Mouse (Mus musculus): ENCODE measurements around the gene Lbp. TPM values are rescaled to one million over a fixed set of nuclear protein-coding genes. Genes with fewer than 3 reads are reported as not detected.

The Lbp gene
- polyA plus RNA-seq, 1 experiment from 2014 or later = 6.3 TPM

GRCm38 (mm10) chr2:158275811-158276210, 30.5 kb upstream of the Lbp start:
- no peak overlapping the region for H3K27ac ChIP-seq (ENCODE audit: low read length)
- H3K9me3 ChIP-seq (replicated peaks; ENCODE audit: control insufficient read depth, low read length) = no peaks in the 10 kb centered on the region
- no peak overlapping the region for H3K4me3 ChIP-seq (replicated peaks; ENCODE audit: low read length)
- no peak overlapping the region for H3K4me2 ChIP-seq (ENCODE audit: low read depth, low read length)
- H3K27me3 ChIP-seq (ENCODE audit: control insufficient read depth, insufficient read depth, low read length) = no peaks in the 10 kb centered on the region
- 62% methylated on average over 4 of the region's 4 CpGs for WGBS
- peaks cover 3% of the 10 kb centered on the region; the same call in 1 of the 2 replicates for H3K4me1 ChIP-seq (ENCODE audit: control insufficient read depth, insufficient read depth, low read length)
- H3K36me3 ChIP-seq (ENCODE audit: control insufficient read depth, insufficient read depth, low read length) = no peaks in the 10 kb centered on the region
- no peak for ATAC-seq (ENCODE audit: insufficient read depth, low FRiP score)
- H3K9ac ChIP-seq (ENCODE audit: low read length) = no peak overlapping the region

DNA sequence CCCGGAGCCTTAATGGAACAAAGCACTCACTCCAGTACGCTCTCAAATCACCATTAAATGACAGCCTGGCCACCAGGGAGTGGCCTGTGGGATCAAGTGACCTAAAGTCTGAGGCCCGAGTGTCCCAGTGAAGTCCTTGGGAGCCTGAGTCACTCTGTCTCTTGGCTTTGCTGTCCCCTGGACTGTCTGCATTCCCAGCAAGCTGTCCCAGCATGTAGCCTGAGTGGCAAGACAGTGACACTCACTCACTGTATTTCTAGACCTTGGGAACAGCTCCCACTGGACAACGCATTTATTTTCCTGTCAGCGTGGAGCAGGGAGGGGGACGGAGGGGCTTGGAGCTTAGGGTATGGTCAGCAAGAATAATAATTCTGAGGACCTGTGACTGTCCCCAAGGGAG, 29.8 kb upstream of the Lbp start:
- Histone ChIP-seq H3K4me3 (replicated peaks; ENCODE audit: low read length) (no peak overlapping the region), H3K4me1 (ENCODE audit: control insufficient read depth, insufficient read depth, low read length) (peaks cover 3% of the 10 kb centered on the region; the same call in 1 of the 2 replicates), H3K4me2 (ENCODE audit: low read depth, low read length) (no peak overlapping the region), H3K36me3 (ENCODE audit: control insufficient read depth, insufficient read depth, low read length) (no peaks in the 10 kb centered on the region), H3K9ac (ENCODE audit: low read length) (no peak overlapping the region), H3K27ac (ENCODE audit: low read length) (no peak overlapping the region), H3K27me3 (ENCODE audit: control insufficient read depth, insufficient read depth, low read length) (no peaks in the 10 kb centered on the region), H3K9me3 (replicated peaks; ENCODE audit: control insufficient read depth, low read length) (no peaks in the 10 kb centered on the region)
- no peak for ATAC-seq (ENCODE audit: insufficient read depth, low FRiP score)
- 70% methylated on average over 6 of the region's 6 CpGs for WGBS

GRCm38 (mm10) chr2:158276878-158277277, 29.4 kb upstream of the Lbp start:
- no peaks in the 10 kb centered on the region for H3K27me3 ChIP-seq (ENCODE audit: control insufficient read depth, insufficient read depth, low read length)
- H3K36me3 ChIP-seq (ENCODE audit: control insufficient read depth, insufficient read depth, low read length) = no peaks in the 10 kb centered on the region
- ATAC-seq (ENCODE audit: insufficient read depth, low FRiP score) = no peak
- H3K4me1 ChIP-seq (ENCODE audit: control insufficient read depth, insufficient read depth, low read length) = peaks cover 3% of the 10 kb centered on the region; the same call in 1 of the 2 replicates
- WGBS = 72% methylated on average over 4 of the region's 4 CpGs
- no peak overlapping the region for H3K4me2 ChIP-seq (ENCODE audit: low read depth, low read length)
- no peak overlapping the region for H3K4me3 ChIP-seq (replicated peaks; ENCODE audit: low read length)
- no peaks in the 10 kb centered on the region for H3K9me3 ChIP-seq (replicated peaks; ENCODE audit: control insufficient read depth, low read length)
- no peak overlapping the region for H3K27ac ChIP-seq (ENCODE audit: low read length)
- H3K9ac ChIP-seq (ENCODE audit: low read length) = no peak overlapping the region

DNA sequence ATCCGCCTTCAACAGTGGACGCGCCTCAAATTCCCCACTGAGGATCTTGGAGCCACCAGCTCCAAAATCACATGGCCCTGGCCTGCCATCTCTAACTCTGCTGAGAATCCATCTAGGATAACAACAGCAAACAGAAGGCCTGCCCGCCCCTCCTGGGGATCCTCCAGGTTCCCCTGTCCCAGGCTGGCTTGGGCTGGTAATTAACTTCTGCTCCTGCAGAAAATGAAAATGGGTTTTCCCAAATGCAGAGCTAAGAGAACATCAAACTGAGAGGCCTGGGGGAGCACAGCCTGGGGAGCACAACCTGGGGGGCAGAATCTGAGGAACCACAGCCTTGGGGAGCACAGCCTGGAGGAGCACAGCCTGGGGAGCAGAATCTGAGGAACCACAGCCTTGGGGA, 26.6 kb upstream of the Lbp start:
- Histone ChIP-seq H3K27me3 (ENCODE audit: control insufficient read depth, insufficient read depth, low read length) (no peaks in the 10 kb centered on the region), H3K9me3 (replicated peaks; ENCODE audit: control insufficient read depth, low read length) (no peaks in the 10 kb centered on the region), H3K36me3 (ENCODE audit: control insufficient read depth, insufficient read depth, low read length) (no peaks in the 10 kb centered on the region), H3K4me3 (replicated peaks; ENCODE audit: low read length) (no peak overlapping the region), H3K4me1 (ENCODE audit: control insufficient read depth, insufficient read depth, low read length) (no peaks in the 10 kb centered on the region), H3K9ac (ENCODE audit: low read length) (no peak overlapping the region), H3K27ac (ENCODE audit: low read length) (no peak overlapping the region), H3K4me2 (ENCODE audit: low read depth, low read length) (no peak overlapping the region)
- WGBS = 90% methylated on average over 4 of the region's 4 CpGs
- no peak for ATAC-seq (ENCODE audit: insufficient read depth, low FRiP score)

- H3K9me3 ChIP-seq (replicated peaks; ENCODE audit: control insufficient read depth, low read length) = no peaks in the 10 kb centered on the region
- no peak overlapping the region for H3K9ac ChIP-seq (ENCODE audit: low read length)
- WGBS = 55% methylated on average over 16 of the region's 16 CpGs
- H3K36me3 ChIP-seq (ENCODE audit: control insufficient read depth, insufficient read depth, low read length) = no peaks in the 10 kb centered on the region
- H3K4me1 ChIP-seq (ENCODE audit: control insufficient read depth, insufficient read depth, low read length) = no peaks in the 10 kb centered on the region
- no peak overlapping the region for H3K4me2 ChIP-seq (ENCODE audit: low read depth, low read length)
- no peak overlapping the region for H3K4me3 ChIP-seq (replicated peaks; ENCODE audit: low read length)
- H3K27me3 ChIP-seq (ENCODE audit: control insufficient read depth, insufficient read depth, low read length) = no peaks in the 10 kb centered on the region
- H3K27ac ChIP-seq (ENCODE audit: low read length) = no peak overlapping the region
- no peak for ATAC-seq (ENCODE audit: insufficient read depth, low FRiP score)
Observed at GRCm38 (mm10) chr2:158281497-158282205, 24.6 kb upstream of the Lbp start.

DNA sequence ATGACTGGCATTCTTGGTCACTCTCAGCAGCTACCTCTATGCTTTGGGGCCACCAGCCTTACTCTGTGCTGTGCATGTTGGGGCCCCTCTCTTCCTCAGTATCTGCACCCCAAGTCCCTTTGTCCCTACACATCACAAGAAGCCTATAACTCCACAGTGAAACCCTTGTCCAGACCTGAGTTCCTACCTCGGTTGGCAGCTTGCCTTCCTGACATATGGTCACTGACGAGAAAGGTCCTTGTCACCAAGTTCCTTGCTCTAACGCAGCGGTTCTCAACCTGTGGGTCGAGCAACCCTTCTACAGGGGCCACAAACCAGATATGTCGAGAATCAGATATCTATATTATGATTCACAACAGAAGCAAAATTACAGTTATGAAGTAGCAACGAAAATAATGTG, 23.2 kb upstream of the Lbp start:
- Histone ChIP-seq H3K9ac (ENCODE audit: low read length) (no peak overlapping the region), H3K4me1 (ENCODE audit: control insufficient read depth, insufficient read depth, low read length) (no peaks in the 10 kb centered on the region), H3K27me3 (ENCODE audit: control insufficient read depth, insufficient read depth, low read length) (no peaks in the 10 kb centered on the region), H3K27ac (ENCODE audit: low read length) (no peak overlapping the region), H3K4me2 (ENCODE audit: low read depth, low read length) (no peak overlapping the region), H3K4me3 (replicated peaks; ENCODE audit: low read length) (no peak overlapping the region), H3K9me3 (replicated peaks; ENCODE audit: control insufficient read depth, low read length) (no peaks in the 10 kb centered on the region), H3K36me3 (ENCODE audit: control insufficient read depth, insufficient read depth, low read length) (no peaks in the 10 kb centered on the region)
- ATAC-seq (ENCODE audit: insufficient read depth, low FRiP score) = no peak
- 76% methylated on average over 7 of the region's 7 CpGs for WGBS

- Histone ChIP-seq H3K4me3 (replicated peaks; ENCODE audit: low read length) (no peak overlapping the region), H3K4me1 (ENCODE audit: control insufficient read depth, insufficient read depth, low read length) (no peaks in the 10 kb centered on the region), H3K9ac (ENCODE audit: low read length) (no peak overlapping the region), H3K27ac (ENCODE audit: low read length) (no peak overlapping the region), H3K36me3 (ENCODE audit: control insufficient read depth, insufficient read depth, low read length) (no peaks in the 10 kb centered on the region), H3K4me2 (ENCODE audit: low read depth, low read length) (no peak overlapping the region), H3K27me3 (ENCODE audit: control insufficient read depth, insufficient read depth, low read length) (no peaks in the 10 kb centered on the region), H3K9me3 (replicated peaks; ENCODE audit: control insufficient read depth, low read length) (no peaks in the 10 kb centered on the region)
- no peak for ATAC-seq (ENCODE audit: insufficient read depth, low FRiP score)
- 79% methylated on average over 6 of the region's 6 CpGs for WGBS
Observed at GRCm38 (mm10) chr2:158283771-158284170, 22.5 kb upstream of the Lbp start.

DNA sequence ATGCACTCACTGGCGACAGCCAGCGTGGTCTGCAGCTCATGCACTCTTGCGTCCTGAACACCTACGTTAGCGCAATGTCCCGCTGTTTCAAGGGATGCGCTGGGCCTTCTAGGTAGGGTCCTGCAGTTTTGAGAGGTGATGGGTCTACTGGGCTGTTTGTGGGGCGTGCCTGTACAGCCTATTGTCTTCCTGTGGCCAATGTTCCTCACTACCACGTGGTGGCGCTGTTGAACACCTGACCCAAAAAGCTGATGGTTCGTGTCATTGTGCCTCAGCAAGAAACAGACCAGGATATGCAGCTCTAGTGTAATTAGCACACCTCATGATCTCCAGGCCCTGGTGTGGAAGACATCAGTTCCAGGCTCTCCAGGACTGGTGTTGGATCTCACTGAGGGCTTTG, 21.7 kb upstream of the Lbp start:
- H3K27me3 ChIP-seq (ENCODE audit: control insufficient read depth, insufficient read depth, low read length) = no peaks in the 10 kb centered on the region
- 25% methylated on average over 11 of the region's 11 CpGs for WGBS
- H3K36me3 ChIP-seq (ENCODE audit: control insufficient read depth, insufficient read depth, low read length) = no peaks in the 10 kb centered on the region
- H3K4me2 ChIP-seq (ENCODE audit: low read depth, low read length) = no peak overlapping the region
- H3K4me3 ChIP-seq (replicated peaks; ENCODE audit: low read length) = no peak overlapping the region
- no peak overlapping the region for H3K27ac ChIP-seq (ENCODE audit: low read length)
- ATAC-seq (ENCODE audit: insufficient read depth, low FRiP score) = peak; percentile 25; the same call in 1 of the 2 replicates
- no peaks in the 10 kb centered on the region for H3K4me1 ChIP-seq (ENCODE audit: control insufficient read depth, insufficient read depth, low read length)
- H3K9ac ChIP-seq (ENCODE audit: low read length) = no peak overlapping the region
- H3K9me3 ChIP-seq (replicated peaks; ENCODE audit: control insufficient read depth, low read length) = no peaks in the 10 kb centered on the region

GRCm38 (mm10) chr2:158285655-158286054, 20.6 kb upstream of the Lbp start:
- Histone ChIP-seq H3K4me1 (ENCODE audit: control insufficient read depth, insufficient read depth, low read length) (no peaks in the 10 kb centered on the region), H3K27ac (ENCODE audit: low read length) (no peak overlapping the region), H3K9ac (ENCODE audit: low read length) (no peak overlapping the region), H3K4me2 (ENCODE audit: low read depth, low read length) (no peak overlapping the region), H3K4me3 (replicated peaks; ENCODE audit: low read length) (no peak overlapping the region), H3K36me3 (ENCODE audit: control insufficient read depth, insufficient read depth, low read length) (no peaks in the 10 kb centered on the region), H3K9me3 (replicated peaks; ENCODE audit: control insufficient read depth, low read length) (no peaks in the 10 kb centered on the region), H3K27me3 (ENCODE audit: control insufficient read depth, insufficient read depth, low read length) (no peaks in the 10 kb centered on the region)
- no peak for ATAC-seq (ENCODE audit: insufficient read depth, low FRiP score)
- WGBS = 52% methylated on average over 6 of the region's 6 CpGs

Data from stomach, embryonic 16.5 days (tissue).